Mouse (Mus musculus): ENCODE data around the gene Sh3rf1. TPM values are rescaled to one million over a fixed set of nuclear protein-coding genes. Genes with fewer than 3 reads are reported as not detected.

Sh3rf1 gene
- total RNA-seq, 2 experiments from 2014 or later: 0.14 to 1.8 TPM

DNA sequence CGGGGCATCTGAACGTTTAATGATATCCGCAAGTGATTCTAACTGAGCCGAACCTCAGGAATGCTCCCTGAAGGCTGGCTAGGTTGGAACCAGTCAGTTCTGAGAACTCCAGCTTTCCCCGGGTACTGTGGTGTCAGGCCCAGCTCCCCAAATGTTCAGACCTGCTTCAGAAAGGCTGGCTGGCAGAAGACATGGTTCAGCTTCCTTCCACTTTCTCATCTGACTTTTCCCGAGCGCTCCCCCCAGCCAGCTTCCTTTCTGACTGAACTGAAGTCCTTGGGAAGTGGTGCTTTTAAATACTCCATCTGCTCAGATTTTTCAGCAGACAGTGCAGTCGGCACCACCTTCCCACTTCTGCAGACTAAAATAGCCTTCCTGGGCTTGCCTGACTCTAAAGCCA is 6.2 kb upstream of the Sh3rf1 start:
- no peak for ATAC-seq (replicated peaks; ENCODE audit: low FRiP score, low TSS enrichment, poor library complexity, severe bottlenecking)

DNA sequence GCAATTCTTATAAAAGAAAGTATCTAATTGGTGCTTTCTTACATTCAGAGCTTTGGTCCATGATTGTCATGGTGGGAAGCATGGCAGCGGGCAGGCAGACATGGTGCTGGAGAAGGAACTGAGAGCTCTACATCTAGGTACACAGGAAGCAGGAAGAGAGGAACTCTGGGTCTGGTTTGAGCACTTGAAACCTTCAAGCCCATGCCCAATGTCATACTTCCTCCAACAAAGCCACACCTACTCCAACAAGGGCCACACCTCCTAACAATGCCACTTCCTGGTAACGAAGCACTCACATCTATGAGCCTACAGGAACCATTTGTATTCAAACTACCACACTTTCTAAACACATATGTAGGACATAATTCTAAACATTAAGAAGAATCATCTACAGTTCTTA is 5.2 kb upstream of the Sh3rf1 start:
- no peak for ATAC-seq (replicated peaks; ENCODE audit: low FRiP score, low TSS enrichment, poor library complexity, severe bottlenecking)

DNA sequence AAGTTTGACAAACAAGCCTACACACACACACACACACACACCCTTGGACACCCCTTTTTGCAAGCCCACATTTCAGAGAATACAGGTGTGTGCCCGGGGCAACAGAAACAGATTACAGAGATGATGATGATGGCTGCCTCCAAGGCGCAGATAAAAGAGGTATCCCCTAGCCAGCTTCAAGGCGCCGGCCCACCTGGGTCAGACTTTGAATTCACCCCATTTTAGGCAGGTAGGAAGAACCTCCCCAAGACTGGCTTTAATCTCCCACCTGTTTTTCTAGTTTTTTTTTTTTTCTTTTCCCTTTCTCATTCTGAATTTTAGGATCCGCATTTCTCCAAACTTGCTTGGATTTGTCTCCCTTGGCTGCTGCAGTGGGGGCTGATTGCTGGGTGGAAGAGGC is 389 bp upstream of the Sh3rf1 start:
- no peak for ATAC-seq (replicated peaks; ENCODE audit: low FRiP score, low TSS enrichment, poor library complexity, severe bottlenecking)

DNA sequence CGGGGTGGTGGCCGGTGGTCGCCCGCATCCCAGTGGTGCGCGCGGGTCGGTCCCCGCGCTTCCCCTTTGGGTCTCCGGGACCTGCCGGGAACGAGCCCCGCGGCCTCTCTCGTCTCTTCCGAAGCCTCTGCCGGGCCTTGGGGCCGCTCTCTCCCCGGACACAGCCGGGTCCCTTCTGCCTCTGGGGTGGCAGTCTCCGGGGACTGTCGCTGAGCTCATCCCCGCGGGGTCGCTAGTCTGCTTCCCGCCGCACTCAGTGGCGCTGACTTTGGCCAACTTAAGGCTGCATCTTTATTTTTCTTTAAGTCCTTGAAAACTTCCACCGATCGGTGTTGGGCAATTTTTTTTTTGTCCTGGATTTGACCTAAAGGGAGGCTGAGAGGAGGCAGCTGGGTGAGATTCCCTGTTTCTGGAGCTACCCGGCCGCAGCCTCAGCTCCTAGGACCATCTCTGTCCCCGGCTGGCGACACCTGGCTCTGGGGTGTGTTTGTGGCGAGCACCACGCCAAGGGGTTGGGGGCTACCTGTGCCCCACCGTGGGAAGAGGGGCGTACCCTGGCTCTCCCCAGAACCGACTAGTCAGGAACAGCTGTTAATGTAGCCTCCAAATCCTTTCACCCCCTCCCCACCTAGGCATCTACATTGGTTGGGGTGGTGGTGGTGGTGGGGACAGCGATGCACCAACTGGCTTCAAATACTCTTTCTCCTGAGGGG is 864 bp downstream of the Sh3rf1 start:
- ATAC-seq (replicated peaks; ENCODE audit: low FRiP score, low TSS enrichment, poor library complexity, severe bottlenecking): peak; percentile 67

DNA sequence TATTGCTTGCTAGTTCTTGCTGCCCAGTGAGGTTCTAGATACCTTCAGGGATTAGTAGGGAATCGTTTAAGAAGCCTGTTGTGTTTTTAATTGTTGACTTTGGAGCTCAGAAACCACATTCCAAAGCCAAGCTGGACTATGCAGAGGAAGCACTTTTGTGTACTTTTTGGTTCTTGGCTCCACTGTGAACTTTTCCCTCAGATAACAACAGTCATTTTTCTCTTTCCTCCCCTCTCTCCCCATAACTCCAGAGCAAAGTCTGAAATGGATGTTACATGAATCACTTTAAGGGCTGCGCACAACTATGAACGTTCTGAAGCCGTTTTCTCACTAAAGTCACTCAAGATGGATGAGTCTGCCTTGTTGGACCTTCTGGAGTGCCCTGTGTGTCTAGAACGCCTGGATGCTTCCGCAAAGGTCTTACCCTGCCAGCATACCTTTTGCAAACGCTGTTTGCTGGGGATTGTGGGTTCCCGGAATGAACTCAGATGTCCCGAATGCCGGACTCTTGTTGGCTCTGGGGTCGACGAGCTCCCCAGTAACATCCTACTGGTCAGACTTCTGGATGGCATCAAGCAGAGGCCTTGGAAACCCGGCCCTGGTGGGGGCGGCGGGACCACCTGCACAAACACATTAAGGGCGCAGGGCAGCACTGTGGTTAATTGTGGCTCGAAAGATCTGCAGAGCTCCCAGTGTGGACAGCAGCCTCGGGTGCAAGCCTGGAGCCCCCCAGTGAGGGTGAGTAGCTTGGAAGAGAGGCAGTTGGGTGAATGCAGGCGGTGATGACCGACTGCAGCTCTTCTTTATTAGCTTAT is 2.1 kb downstream of the Sh3rf1 start:
- no peak for ATAC-seq (replicated peaks; ENCODE audit: low FRiP score, low TSS enrichment, poor library complexity, severe bottlenecking)

DNA sequence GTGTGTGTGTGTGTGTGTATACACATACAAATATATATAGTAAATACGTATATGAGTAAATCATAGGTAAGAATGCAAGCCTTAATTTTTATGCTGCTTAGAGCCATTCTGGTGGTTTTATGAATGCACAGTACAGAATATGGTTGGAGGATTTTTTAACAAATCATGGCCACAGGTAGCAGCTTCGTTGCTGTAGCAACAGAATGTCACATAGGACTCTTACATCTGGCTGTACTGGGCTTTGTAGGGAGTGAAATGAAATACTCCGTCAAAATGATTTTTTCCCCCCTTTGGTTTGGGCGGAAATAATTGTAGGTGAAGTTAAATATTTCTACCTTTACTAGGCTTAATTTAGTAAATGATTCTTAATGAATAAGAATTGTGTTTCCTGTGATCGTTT is 3.0 kb downstream of the Sh3rf1 start:
- ATAC-seq (replicated peaks; ENCODE audit: low FRiP score, low TSS enrichment, poor library complexity, severe bottlenecking): no peak

DNA sequence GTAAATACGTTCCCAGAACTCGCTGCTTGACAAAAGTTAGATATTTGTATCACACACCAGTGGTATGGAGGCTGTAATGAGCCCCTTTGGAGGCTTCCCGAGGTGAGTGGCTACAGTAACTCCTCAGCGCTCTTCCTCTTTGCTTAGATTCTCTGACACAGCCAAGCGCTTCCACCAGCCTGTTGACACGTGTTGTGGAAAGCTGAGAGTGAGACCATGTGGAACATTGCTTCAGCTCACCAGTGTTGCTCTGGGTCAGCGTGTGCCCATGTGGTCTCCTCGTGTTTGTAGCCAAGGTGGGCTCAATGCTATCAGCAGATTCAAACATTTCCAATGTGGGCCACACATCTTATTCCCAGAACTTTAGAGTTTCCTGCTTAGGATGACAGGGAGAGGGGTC is 5.0 kb downstream of the Sh3rf1 start:
- ATAC-seq (replicated peaks; ENCODE audit: low FRiP score, low TSS enrichment, poor library complexity, severe bottlenecking): no peak

DNA sequence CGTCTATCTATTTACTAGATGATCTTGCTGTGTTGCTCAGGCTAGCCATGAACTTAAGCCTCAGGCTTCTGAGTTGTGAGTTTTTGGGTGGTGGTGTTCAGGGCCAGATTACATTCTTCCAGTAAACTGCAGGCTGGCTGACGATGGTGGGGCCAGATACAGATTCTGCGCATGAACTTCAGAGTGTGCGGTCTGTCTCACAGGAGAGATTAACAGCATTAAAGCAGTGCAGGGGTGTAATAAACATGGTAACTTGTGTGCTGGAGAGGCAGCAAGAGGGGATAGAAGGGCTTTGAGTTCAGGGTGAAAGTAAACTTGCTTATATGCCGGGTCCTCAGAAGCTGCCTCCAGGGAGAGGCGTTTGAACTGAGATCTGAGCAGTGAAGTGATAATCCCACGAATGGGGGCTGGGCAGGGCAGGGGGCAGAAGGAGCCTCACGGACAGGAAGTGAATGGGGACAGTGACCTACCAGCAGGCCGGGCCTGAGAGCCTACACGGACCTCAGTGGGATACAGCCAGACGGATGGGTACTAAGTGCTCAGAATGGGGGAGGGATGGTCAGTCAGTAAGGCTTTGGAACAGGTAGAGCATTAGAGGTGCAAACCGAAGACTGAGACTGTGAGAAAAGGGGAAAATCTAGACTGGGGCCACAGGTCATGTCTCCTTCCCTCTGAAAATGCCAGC is 6.0 kb downstream of the Sh3rf1 start:
- ATAC-seq (replicated peaks; ENCODE audit: low FRiP score, low TSS enrichment, poor library complexity, severe bottlenecking): no peak

DNA sequence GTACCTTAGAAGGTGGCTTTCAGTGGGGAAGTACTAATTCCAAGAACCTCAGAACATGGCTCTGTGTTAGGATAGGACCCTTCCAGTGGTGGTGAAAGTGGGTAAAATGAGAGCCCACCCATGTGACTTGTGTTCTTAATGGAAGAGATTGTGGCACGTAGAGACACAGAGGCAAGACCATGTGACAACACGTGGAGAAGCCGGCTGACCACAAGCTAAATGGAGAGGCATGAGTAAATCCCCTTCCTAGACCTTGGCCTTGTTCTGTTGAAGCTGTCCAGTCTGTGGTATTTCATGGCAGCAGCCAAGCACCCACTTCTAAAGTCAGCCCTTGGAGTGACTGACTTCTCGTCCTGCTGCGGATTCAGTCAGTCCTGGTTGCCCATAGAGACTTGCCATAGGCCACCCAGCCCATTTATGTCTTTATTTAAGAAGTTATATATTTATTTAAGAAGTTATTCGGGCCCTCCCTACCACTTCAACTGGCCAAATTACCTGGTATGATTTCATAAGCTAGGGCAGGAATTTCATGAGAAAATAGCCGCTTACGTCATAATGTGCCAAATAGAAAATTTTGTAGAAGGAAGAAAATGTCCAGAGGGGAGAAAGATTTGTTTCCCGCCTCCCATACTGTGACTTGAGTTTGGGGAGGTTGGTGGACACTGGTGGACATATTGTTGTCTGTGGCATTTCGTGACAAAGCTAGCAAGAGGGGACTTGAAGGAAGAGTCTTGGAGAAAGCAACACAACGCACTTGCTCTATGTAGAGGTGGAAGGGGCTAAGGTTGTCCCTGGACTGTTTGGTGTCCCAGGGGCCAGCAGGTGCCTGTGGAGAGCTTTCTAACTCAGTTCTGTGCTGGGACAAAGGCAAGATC is 7.4 kb downstream of the Sh3rf1 start:
- no peak for ATAC-seq (replicated peaks; ENCODE audit: low FRiP score, low TSS enrichment, poor library complexity, severe bottlenecking)

DNA sequence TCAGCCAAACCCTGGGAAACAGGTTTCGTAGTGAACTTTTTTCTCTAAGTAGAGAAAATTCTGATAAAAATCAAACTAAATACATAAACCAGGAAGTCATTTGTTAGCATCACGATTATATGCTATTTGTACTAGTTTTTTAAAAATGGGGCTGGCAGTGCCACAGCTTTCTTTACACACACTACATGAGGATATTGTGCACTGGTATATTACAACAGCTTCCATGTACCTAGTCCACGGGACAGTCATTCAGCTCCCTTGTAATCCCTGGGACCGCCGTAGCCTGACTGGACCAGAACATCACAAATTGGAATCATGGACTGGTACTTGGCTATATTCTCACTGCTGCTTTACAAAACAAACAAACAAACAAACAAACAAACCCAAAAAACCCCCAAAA is 11.8 kb downstream of the Sh3rf1 start:
- ATAC-seq (replicated peaks; ENCODE audit: low FRiP score, low TSS enrichment, poor library complexity, severe bottlenecking): no peak

DNA sequence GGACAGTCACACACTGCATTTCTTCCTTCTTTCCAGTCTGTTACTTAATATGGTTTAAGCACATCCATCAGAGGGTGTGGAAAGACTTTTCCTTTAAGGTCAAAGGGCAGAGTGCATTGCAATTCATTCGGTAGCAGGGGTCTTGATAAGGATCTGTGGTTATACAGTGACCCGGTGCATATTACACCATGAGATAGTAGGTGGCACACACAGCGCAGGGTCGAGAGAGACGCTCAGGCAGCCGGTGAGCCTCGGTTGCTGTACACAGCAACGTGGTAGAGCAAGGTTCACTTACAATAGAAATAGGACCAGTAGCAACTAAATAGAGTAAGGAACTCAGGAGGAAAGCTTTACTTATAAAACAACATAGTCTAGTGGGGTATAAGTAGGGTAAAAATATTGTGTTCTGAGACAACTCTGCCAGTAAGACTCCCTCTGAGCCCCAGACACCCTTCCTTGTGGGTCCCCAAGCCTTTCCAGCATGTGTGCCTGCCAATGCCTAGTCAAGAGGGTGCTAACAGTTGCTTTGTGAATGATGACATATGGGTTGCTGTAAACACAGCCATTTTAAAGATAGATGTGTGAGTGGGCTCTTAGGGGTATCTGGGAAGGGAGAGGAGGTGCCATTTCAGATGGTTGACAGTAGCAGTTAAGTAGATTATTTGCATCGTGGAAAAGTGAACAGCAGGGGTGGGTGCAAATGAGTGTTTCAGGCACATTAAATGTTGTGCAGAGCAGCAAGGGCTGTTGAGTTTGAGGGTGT is 13.0 kb downstream of the Sh3rf1 start:
- no peak for ATAC-seq (replicated peaks; ENCODE audit: low FRiP score, low TSS enrichment, poor library complexity, severe bottlenecking)

DNA sequence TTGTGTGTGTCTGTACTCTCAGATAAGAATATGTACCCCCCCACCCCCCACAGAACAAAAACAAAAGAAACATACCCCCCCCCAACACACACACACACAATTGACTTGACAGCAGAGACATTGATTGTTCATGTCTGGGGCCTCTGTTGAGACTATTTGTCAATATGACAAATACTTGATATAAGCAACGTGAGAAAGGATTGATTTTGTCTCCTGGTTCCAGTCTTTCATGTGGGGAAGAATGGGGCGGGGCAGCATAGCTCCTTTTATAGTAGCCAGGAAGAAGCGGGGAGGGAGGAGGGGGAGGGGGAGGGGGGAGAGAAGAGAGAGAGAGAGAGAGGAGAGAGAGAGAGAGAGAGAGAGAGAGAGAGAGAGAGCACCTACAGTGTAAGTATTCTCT is 15.9 kb downstream of the Sh3rf1 start:
- no peak for ATAC-seq (replicated peaks; ENCODE audit: low FRiP score, low TSS enrichment, poor library complexity, severe bottlenecking)

DNA sequence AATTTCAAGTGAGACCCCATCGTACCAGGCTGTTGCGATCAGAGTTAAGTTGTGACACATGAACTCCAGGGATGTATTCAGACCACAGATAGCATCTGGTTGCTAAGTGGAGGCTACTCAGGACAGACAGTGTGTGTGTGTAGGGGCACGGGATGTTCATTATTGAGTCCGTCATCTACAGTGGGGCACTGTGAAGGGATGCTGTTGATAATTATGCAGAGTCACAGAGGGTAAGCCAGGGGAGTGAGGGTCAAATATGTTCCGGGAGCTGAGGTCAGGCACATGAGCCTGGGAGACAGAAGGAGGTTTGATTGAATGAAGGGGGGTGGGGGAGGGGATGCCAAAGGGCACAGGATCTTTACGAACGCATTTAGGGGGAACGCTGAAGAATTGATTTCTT is 17.6 kb downstream of the Sh3rf1 start:
- no peak for ATAC-seq (replicated peaks; ENCODE audit: low FRiP score, low TSS enrichment, poor library complexity, severe bottlenecking)

DNA sequence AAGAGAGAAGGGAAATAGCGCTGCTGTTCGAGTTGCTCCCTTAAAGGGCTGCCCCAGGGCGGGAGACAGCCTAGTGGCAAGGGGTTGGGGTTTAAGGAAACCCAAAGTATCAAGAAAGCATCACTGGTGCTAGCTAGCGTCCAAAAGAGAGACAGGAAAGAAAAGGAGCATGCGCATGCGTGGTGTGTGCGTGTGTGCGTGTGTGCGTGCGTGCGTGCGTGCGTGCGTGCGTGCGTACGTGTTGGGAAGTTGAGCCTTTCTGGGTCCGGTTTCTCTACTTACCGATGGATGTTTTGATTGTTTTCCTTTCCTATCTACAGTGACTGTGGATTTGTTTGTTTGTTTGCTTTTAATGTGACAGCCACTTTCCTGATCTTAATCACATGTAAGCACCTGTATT is 19.2 kb downstream of the Sh3rf1 start:
- no peak for ATAC-seq (replicated peaks; ENCODE audit: low FRiP score, low TSS enrichment, poor library complexity, severe bottlenecking)

DNA sequence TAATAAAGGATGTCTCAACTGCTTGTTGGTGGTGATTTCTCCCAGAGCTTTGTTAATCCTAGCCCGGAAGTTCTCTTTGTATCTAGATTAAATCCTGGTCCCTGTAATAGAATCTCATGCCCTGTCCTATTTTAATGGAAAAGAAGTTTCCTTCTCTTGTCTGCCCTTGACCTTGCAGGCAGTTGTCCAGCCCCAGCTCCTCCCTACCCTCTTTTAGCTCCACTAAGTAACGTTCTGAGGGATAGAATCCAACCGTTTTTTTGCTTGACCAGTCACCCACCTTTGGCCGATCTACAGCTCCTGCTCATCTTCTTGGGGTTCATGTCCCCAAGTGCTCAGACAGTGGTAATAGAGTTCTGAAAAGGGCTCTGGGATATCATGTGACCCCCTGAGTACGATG is 19.8 kb downstream of the Sh3rf1 start:
- no peak for ATAC-seq (replicated peaks; ENCODE audit: low FRiP score, low TSS enrichment, poor library complexity, severe bottlenecking)

DNA sequence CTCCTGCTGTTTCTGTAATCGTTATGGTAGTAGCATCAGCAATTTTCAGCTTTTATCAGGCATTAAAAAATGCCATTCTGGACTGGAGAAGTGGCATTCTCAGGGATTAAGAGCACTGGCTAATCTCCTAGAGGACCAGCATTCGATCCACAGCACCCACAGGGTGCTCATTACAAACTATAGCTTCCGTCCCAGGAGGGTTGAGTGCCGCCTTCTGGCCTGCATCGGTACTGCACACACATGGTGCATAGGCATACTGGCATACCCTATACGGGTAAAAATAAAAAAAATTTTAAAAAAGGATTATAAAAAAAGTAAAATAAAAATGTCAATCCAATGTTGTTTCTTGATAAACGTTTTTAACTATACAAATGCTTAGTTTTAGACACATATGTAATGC is 20.5 kb downstream of the Sh3rf1 start:
- ATAC-seq (replicated peaks; ENCODE audit: low FRiP score, low TSS enrichment, poor library complexity, severe bottlenecking): no peak

DNA sequence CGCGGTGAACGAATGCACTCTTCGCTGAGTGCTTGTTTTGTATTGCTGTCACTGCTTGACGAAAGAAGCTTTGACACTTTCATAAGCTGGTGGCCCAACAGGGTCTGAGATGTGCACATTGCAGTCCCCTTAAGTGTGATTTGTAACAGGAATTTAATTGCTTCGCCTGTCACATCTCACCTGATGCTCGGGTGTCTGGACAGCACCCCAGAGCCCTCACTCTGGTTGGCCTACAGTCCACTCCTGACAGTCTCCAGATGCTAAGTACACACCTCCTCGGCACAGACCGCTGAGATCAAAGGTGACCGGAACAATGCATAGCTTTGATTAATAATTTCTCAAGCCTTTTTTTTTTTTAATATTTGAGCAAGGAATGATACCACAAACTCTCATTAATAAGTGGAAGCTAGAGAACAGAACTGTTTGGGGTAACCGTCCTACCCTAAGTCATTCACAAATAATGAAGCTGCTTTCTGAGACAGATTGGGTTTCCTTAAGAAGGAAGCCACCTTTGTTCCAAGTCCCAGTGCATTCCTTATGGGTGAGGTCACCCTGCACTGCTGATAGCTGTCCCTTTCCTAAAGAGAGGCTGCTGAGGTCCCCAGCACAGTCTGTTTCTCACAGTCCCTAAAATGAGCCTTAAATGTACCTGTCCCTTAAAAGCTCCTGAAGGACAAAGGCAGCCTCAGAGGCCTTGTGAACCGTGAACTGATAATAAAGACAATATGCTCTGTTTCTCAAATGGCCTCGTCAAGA is 23.8 kb downstream of the Sh3rf1 start:
- ATAC-seq (replicated peaks; ENCODE audit: low FRiP score, low TSS enrichment, poor library complexity, severe bottlenecking): no peak

DNA sequence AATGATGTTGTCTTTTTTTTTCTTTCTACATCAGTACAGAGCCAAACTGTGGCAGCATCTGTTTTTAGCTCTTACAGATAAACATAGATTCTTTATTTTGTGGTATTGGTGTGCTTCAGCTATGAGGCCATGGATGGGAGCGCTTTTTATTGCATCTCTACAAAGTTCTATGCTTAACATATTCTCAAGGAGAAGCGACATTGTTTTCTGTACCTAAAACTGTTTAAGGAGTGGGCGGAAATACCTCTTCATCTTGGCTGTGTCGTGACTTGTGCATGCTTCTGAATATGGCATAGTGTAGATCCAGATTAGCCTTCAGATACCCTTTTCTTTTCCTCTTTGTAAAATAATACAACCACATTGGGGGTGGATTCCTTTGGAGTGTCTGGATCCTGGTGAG is 25.8 kb downstream of the Sh3rf1 start:
- ATAC-seq (replicated peaks; ENCODE audit: low FRiP score, low TSS enrichment, poor library complexity, severe bottlenecking): no peak

Measured in megakaryocyte-erythroid progenitor cell, adult 5-6 weeks (primary cell).